Mouse (Mus musculus) kidney, embryonic 16.5 days (tissue): ENCODE measurements around the gene Ciapin1. TPM values are rescaled to one million over a fixed set of nuclear protein-coding genes. Genes with fewer than 3 reads are reported as not detected.

Experiments used
- ATAC-seq: fragments of 200-750 bp; cut with Nextera tagmentation; 2 replicates; pipeline ENCODE4 v1.8.0; 2017; ENCODE audit warnings: moderate TSS enrichment; ENCODE audit not compliant: low FRiP score, low TSS enrichment
- H3K27ac ChIP-seq: fragments of 300-500 bp; sonication (generic); 2 replicates; pipeline ENCODE4 v1.5.1; 2014; ENCODE audit warnings: low read length
- H3K27me3 ChIP-seq: fragments of 300-500 bp; sonication (generic); 2 replicates; pipeline ENCODE4 v1.6.1; 2014; ENCODE audit warnings: low read length, control low read depth, mixed read lengths; ENCODE audit not compliant: insufficient read depth
- H3K36me3 ChIP-seq: fragments of 300-500 bp; sonication (generic); 2 replicates; pipeline ENCODE4 v1.6.1; 2014; ENCODE audit warnings: low read length, control low read depth, mixed read lengths; ENCODE audit not compliant: insufficient read depth
- H3K4me1 ChIP-seq: fragments of 300-500 bp; sonication (generic); 2 replicates; pipeline ENCODE4 v1.6.1; 2014; ENCODE audit warnings: low read length, control low read depth, mixed read lengths; ENCODE audit not compliant: insufficient read depth
- H3K4me2 ChIP-seq: fragments of 300-500 bp; sonication (generic); replicated peaks from 2 replicates; pipeline ENCODE4 v1.6.1; 2014; ENCODE audit warnings: low read depth, low read length
- H3K4me3 ChIP-seq: fragments of 300-500 bp; sonication (generic); 2 replicates; pipeline ENCODE4 v1.5.1; 2014; ENCODE audit warnings: mild to moderate bottlenecking, low read length
- H3K9ac ChIP-seq: fragments of 300-500 bp; sonication (generic); replicated peaks from 2 replicates; pipeline ENCODE4 v1.6.1; 2014; ENCODE audit warnings: low read length
- H3K9me3 ChIP-seq: fragments of 300-500 bp; sonication (generic); 2 replicates; pipeline ENCODE4 v1.6.1; 2016; ENCODE audit warnings: low read length, control low read depth
- whole genome bisulfite sequencing: fragments of 180-500 bp; shearing (Covaris S2); extraction: QIAGEN DNeasy Blood & Tissue Kit; methylation state at CpG from one replicate; pipeline ENCODE4 v1.1.7; 2014; 5-methylcytosine and 5-hydroxymethylcytosine counted together
- polyA plus RNA-seq: library from polyadenylated mRNA; unstranded; fragments of >200 nt; fragmentation: Nextera tagmentation; extraction: Ambion mirVana; gene quantifications from 2 replicates; pipeline ENCODE4 v1.2.1, GENCODE M21; 2015

The Ciapin1 gene
- polyA plus RNA-seq, 1 experiment from 2014 or later = 125 TPM

GRCm38 (mm10) chr8:94801293-94802095, 36.7 kb downstream of the Ciapin1 start:
- H3K4me2 ChIP-seq = no peak overlapping the region
- no peaks in the 10 kb centered on the region for H3K9me3 ChIP-seq
- no peak overlapping the region for H3K4me3 ChIP-seq
- no peak for ATAC-seq
- H3K27me3 ChIP-seq = no peaks in the 10 kb centered on the region
- no peaks in the 10 kb centered on the region for H3K36me3 ChIP-seq
- H3K4me1 ChIP-seq = peaks cover 7% of the 10 kb centered on the region
- no peak overlapping the region for H3K9ac ChIP-seq
- 46% methylated on average over 14 of the region's 14 CpGs for WGBS
- H3K27ac ChIP-seq = no peak overlapping the region

GRCm38 (mm10) chr8:94800278-94800968, 37.7 kb downstream of the Ciapin1 start:
- Histone ChIP-seq H3K4me1 (peaks cover 7% of the 10 kb centered on the region), H3K27me3 (no peaks in the 10 kb centered on the region), H3K27ac (no peak overlapping the region), H3K4me2 (no peak overlapping the region), H3K9me3 (no peaks in the 10 kb centered on the region), H3K4me3 (no peak overlapping the region), H3K36me3 (no peaks in the 10 kb centered on the region), H3K9ac (no peak overlapping the region)
- 63% methylated on average over 7 of the region's 7 CpGs for WGBS
- ATAC-seq = no peak

- no peaks in the 10 kb centered on the region for H3K36me3 ChIP-seq
- H3K4me3 ChIP-seq = no peak overlapping the region
- ATAC-seq = no peak
- no peak overlapping the region for H3K9ac ChIP-seq
- H3K4me2 ChIP-seq = no peak overlapping the region
- no peak overlapping the region for H3K27ac ChIP-seq
- no peaks in the 10 kb centered on the region for H3K27me3 ChIP-seq
- H3K4me1 ChIP-seq = no peaks in the 10 kb centered on the region
- 91% methylated on average over 2 of the region's 2 CpGs for WGBS
- H3K9me3 ChIP-seq = no peaks in the 10 kb centered on the region
Observed at GRCm38 (mm10) chr8:94794782-94795181, 43.4 kb downstream of the Ciapin1 start.

- ATAC-seq = no peak
- no peak overlapping the region for H3K9ac ChIP-seq
- no peak overlapping the region for H3K27ac ChIP-seq
- WGBS = 90% methylated on average over 4 of the region's 4 CpGs
- no peaks in the 10 kb centered on the region for H3K4me1 ChIP-seq
- no peaks in the 10 kb centered on the region for H3K9me3 ChIP-seq
- no peaks in the 10 kb centered on the region for H3K36me3 ChIP-seq
- no peak overlapping the region for H3K4me2 ChIP-seq
- H3K4me3 ChIP-seq = no peak overlapping the region
- H3K27me3 ChIP-seq = no peaks in the 10 kb centered on the region
Observed at GRCm38 (mm10) chr8:94794368-94794767, 43.8 kb downstream of the Ciapin1 start.

GRCm38 (mm10) chr8:94789256-94789955, 48.8 kb downstream of the Ciapin1 start:
- H3K4me2 ChIP-seq = no peak overlapping the region
- 66% methylated on average over 10 of the region's 10 CpGs for WGBS
- no peak overlapping the region for H3K4me3 ChIP-seq
- H3K27me3 ChIP-seq = no peaks in the 10 kb centered on the region
- ATAC-seq = no peak
- no peaks in the 10 kb centered on the region for H3K9me3 ChIP-seq
- H3K9ac ChIP-seq = no peak overlapping the region
- H3K4me1 ChIP-seq = no peaks in the 10 kb centered on the region
- H3K27ac ChIP-seq = no peak overlapping the region
- H3K36me3 ChIP-seq = no peaks in the 10 kb centered on the region

GRCm38 (mm10) chr8:94787524-94788501, 50.3 kb downstream of the Ciapin1 start:
- peak overlapping the region; percentile 77 for H3K27ac ChIP-seq

GRCm38 (mm10) chr8:94785995-94786595, 52.1 kb downstream of the Ciapin1 start:
- H3K27me3 ChIP-seq = no peaks in the 10 kb centered on the region
- no peak overlapping the region for H3K9ac ChIP-seq
- WGBS = 71% methylated on average over 6 of the region's 6 CpGs
- no peak overlapping the region for H3K4me2 ChIP-seq
- no peaks in the 10 kb centered on the region for H3K36me3 ChIP-seq
- H3K27ac ChIP-seq = no peak overlapping the region
- peaks cover 14% of the 10 kb centered on the region for H3K4me1 ChIP-seq
- ATAC-seq = no peak
- no peaks in the 10 kb centered on the region for H3K9me3 ChIP-seq
- H3K4me3 ChIP-seq = no peak overlapping the region

More at GRCm38 (mm10) chr8:94787524-94788501, 50.3 kb downstream of the Ciapin1 start:
- no peaks in the 10 kb centered on the region for H3K9me3 ChIP-seq
- ATAC-seq = peak; percentile 68
- H3K4me3 ChIP-seq = no peak overlapping the region
- no peaks in the 10 kb centered on the region for H3K27me3 ChIP-seq
- no peaks in the 10 kb centered on the region; the same call in 1 of the 2 replicates for H3K4me1 ChIP-seq
- no peaks in the 10 kb centered on the region for H3K36me3 ChIP-seq
- H3K4me2 ChIP-seq = no peak overlapping the region
- 59% methylated on average over 15 of the region's 15 CpGs for WGBS
- no peak overlapping the region for H3K9ac ChIP-seq

- no peaks in the 10 kb centered on the region for H3K27me3 ChIP-seq
- no peaks in the 10 kb centered on the region for H3K36me3 ChIP-seq
- H3K9ac ChIP-seq = no peak overlapping the region
- 59% methylated on average over 12 of the region's 12 CpGs for WGBS
- no peak for ATAC-seq
- peaks cover 18% of the 10 kb centered on the region for H3K4me1 ChIP-seq
- no peak overlapping the region for H3K4me2 ChIP-seq
- no peak overlapping the region for H3K27ac ChIP-seq
- H3K9me3 ChIP-seq = no peaks in the 10 kb centered on the region
- H3K4me3 ChIP-seq = no peak overlapping the region
Observed at GRCm38 (mm10) chr8:94785247-94785985, 52.7 kb downstream of the Ciapin1 start.
